Mouse (Mus musculus) gastrocnemius, postnatal 10 days (tissue): ENCODE results near the gene Cpe. TPM values are rescaled to one million over a fixed set of nuclear protein-coding genes. Genes with fewer than 3 reads are reported as not detected.

Experiments
- DNase-seq: peaks from one replicate; pipeline ENCODE4 v3.0.0; 2021; ENCODE audit warnings: mixed read lengths
- total RNA-seq, 2 experiments: library from RNA; stranded (reverse); gene quantifications; 2 replicates each; pipeline ENCODE4 v1.2.3; 2021

The Cpe gene
- total RNA-seq, 2 experiments from 2014 or later: 117 to 150 TPM

DNA sequence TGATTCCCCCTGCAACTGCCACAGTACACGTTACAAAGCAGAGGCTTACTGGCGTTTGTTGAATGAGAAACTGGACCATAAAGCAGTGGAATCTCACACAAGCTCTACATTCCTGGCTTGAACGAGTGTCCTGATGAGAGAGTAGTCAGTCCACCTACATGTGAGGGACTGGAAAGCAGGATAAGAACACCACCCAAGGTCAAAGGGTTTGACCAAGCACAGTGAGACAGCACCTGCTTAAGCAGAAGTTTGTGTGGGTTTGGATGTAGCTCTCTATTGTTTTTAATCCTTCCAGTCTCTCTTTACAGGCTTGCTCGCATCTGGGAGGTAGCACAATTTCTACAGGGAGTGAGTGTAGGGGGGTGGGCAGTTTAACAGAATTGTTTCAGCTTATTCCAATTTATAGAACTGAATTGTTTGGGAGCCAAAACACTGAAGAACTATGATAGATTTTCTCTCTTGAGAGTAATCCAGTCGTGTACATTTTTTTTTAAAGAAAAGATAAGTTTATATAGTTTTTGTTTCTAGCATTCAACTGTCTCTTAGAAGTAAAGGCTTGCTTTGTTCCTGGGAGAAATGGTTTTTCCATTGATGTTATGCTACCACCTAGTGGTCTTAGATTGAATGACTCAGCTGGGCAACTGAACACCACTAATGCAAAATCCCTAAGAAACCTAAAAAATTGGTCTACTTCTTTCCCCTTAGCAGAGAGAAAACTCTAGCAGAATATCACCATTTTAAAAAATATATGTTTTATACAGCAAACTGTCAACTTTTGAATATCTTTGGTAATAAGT is 144.6 kb downstream of the Cpe start:
- DNase-seq: no peak

DNA sequence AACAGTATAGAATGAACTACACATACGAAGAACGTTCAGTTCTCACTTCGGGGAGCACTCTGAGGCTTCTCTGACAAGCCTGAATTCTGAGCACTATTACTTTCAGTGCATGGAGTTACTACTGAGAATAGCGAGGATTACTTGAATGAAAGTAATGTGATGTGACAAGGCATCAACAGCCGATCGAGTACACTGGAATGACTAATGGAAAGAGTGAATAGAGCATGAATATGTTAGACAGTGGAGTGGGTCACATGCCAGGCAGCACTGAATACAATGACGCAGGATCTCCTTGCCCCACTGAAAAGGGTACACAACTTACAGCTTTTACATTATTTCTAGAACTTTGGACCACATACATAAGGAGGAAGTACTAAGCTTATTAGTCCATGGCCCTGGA is 149.4 kb downstream of the Cpe start:
- no peak for DNase-seq

Other genes with a start within 250 kb of the Cpe start
- gene Msmo1, start 40.7 kb upstream of the Cpe start, total RNA-seq: 1 to 10 TPM; 8.9 to 9.6 TPM
- gene Klhl2, start 157.0 kb upstream of the Cpe start, total RNA-seq: 1 to 10 TPM; 7.1 to 7.3 TPM